Mouse (Mus musculus) intestine, embryonic 14.5 days (tissue): ENCODE data around the gene Fhl2. TPM values are rescaled to one million over a fixed set of nuclear protein-coding genes. Genes with fewer than 3 reads are reported as not detected.
A peak's percentile ranks its signal among the peaks of the same experiment; 100 is the strongest.

Source experiments
- ATAC-seq: fragments of 200-750 bp; cut with Nextera tagmentation; replicated peaks from 2 replicates; pipeline ENCODE4 v1.8.0; 2017; ENCODE audit warnings: low read depth, moderate number of reproducible peaks, moderate TSS enrichment, moderate library complexity; ENCODE audit not compliant: low FRiP score, low TSS enrichment
- DNase-seq: peaks from one replicate; pipeline ENCODE4 v3.0.0-alpha.2; 2018; ENCODE audit warnings: low spot score
- H3K27ac ChIP-seq: fragments of 300-500 bp; sonication (generic); 2 replicates; pipeline ENCODE4 v1.5.1; 2014; ENCODE audit warnings: low read depth, mild to moderate bottlenecking, control low read depth
- H3K27me3 ChIP-seq: fragments of 300-500 bp; sonication (generic); replicated peaks from 2 replicates; pipeline ENCODE4 v1.6.1; 2014; ENCODE audit warnings: low read length, control low read depth; ENCODE audit not compliant: control insufficient read depth, insufficient read depth
- H3K36me3 ChIP-seq: fragments of 300-500 bp; sonication (generic); 2 replicates; pipeline ENCODE4 v1.6.1; 2014; ENCODE audit warnings: low read length, control low read depth; ENCODE audit not compliant: control insufficient read depth, insufficient read depth
- H3K4me1 ChIP-seq: fragments of 300-500 bp; sonication (generic); replicated peaks from 2 replicates; pipeline ENCODE4 v1.6.1; 2014; ENCODE audit warnings: low read length, control low read depth, mixed read lengths; ENCODE audit not compliant: control insufficient read depth, insufficient read depth
- H3K4me2 ChIP-seq: fragments of 300-500 bp; sonication (generic); 2 replicates; pipeline ENCODE4 v1.6.1; 2014; ENCODE audit warnings: low read length
- H3K4me3 ChIP-seq: fragments of 300-500 bp; sonication (generic); 2 replicates; pipeline ENCODE4 v1.5.1; 2014; ENCODE audit warnings: low read depth, low read length, control low read depth, mixed read lengths
- H3K9ac ChIP-seq: fragments of 300-500 bp; sonication (generic); 2 replicates; pipeline ENCODE4 v1.6.1; 2014; ENCODE audit warnings: mild to moderate bottlenecking, low read length
- H3K9me3 ChIP-seq: fragments of 300-500 bp; sonication (generic); 2 replicates; pipeline ENCODE4 v1.6.1; 2016; ENCODE audit warnings: low read length, control low read depth; ENCODE audit not compliant: control insufficient read depth
- WGBS: fragments of 180-500 bp; shearing (Covaris S2); extraction: QIAGEN DNeasy Blood & Tissue Kit; methylation state at CpG from one replicate; pipeline ENCODE4 v1.1.7; 2014; 5-methylcytosine and 5-hydroxymethylcytosine counted together
- polyA plus RNA-seq: library from polyadenylated mRNA; unstranded; fragments of >200 nt; fragmentation: Nextera tagmentation; extraction: Ambion mirVana; gene quantifications from 2 replicates; pipeline ENCODE4 v1.2.1, GENCODE M21; 2014

Fhl2 gene
- polyA plus RNA-seq, 1 experiment from 2014 or later, result 60.5 TPM

DNA sequence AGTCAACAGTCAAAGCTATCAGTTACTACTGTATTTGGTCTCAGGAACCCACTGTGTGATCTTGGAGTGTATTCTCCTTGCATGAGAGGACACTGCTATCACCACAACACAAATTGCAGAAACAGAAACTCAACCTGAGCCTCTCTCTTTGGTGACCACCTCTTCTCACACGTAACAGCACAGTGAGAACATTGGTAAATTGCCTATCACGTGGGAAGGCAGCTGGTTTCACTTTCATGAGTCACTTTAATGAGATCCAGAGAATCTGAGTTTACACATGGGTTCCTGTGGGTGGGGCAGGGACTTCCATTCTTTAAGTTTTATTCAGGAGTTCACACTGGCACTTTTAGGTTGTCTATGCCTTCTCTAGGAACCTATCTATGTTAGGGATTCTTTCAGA, 27.4 kb upstream of the Fhl2 start:
- no peak for ATAC-seq
- WGBS, result 57% methylated on average over 2 of the region's 2 CpGs
- Histone ChIP-seq H3K9ac (no peak overlapping the region), H3K9me3 (peaks cover 2% of the 10 kb centered on the region; the same call in 1 of the 2 replicates), H3K4me2 (no peak overlapping the region), H3K36me3 (no peaks in the 10 kb centered on the region), H3K4me1 (0 out of 2 replicates have a peak, but pooled peaks cover 3% of the 10 kb centered on the region), H3K27me3 (no peaks in the 10 kb centered on the region), H3K4me3 (no peak overlapping the region), H3K27ac (no peak overlapping the region)
- no peak for DNase-seq

DNA sequence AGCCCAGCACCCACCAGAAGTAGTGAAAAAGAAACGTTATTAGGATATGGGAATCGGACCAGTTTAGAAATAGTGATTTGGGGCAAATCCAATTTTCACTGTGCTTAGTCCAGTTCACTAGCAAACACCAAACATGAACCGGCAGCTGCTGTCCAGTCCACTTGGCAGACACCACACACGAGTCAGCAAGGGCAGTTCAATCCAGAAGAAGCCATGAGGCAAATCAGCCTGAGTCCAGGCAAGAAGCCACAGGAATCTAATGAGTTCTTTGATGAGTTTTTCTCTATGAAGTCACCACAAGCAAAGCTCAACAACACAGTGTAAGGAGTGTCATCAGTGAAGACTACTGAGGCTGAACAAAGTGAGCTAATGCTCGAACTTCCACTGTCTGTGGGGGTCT, 26.3 kb upstream of the Fhl2 start:
- no peak overlapping the region for H3K4me3 ChIP-seq
- 88% methylated on average over 5 of the region's 5 CpGs for WGBS
- peaks cover 2% of the 10 kb centered on the region; the same call in 1 of the 2 replicates for H3K9me3 ChIP-seq
- no peak for ATAC-seq
- no peaks in the 10 kb centered on the region for H3K36me3 ChIP-seq
- H3K27me3 ChIP-seq, result no peaks in the 10 kb centered on the region
- DNase-seq, result no peak
- no peak overlapping the region for H3K9ac ChIP-seq
- H3K27ac ChIP-seq, result no peak overlapping the region
- H3K4me1 ChIP-seq, result 0 out of 2 replicates have a peak, but pooled peaks cover 6% of the 10 kb centered on the region
- H3K4me2 ChIP-seq, result no peak overlapping the region

DNA sequence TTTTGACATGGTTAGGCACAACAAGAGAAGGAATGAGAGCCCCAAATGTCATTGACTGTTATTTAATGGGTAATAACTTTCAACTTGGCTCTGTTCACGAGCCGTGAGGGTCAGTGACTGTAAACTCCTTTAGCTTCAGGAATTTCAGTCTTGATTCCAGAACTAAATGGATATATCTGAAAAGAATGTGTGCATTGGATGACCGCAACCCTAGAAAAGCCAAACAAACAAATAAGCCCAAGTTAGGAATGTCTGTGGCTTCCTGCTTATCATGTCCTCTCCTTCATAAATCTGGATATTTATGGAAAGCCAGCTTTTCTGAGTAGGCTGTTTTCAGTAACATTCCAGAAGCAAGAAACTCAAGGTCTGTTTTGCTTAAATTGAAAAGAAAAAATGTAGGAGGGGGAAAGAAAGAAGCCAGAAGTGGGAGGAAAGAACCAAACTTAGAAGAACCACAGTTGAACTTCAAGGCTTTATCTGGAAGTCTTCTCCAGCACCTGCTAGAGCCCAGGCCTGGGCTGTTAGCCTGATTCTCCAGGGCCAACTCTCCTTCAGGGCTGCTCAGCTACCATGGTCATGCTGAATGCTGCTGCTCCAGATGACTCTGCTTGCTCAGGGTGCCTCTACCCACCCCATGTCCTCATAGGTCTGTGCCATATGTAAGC, 21.4 kb upstream of the Fhl2 start:
- ATAC-seq, result no peak
- Histone ChIP-seq H3K9ac (no peak overlapping the region), H3K4me1 (0 out of 2 replicates have a peak, but pooled peaks cover 7% of the 10 kb centered on the region), H3K4me3 (no peak overlapping the region), H3K36me3 (no peaks in the 10 kb centered on the region), H3K9me3 (peaks cover 2% of the 10 kb centered on the region; the same call in 1 of the 2 replicates), H3K27me3 (no peaks in the 10 kb centered on the region), H3K4me2 (no peak overlapping the region), H3K27ac (peak overlapping the region; percentile 9; the same call in 1 of the 2 replicates)
- DNase-seq, result no peak
- WGBS, result 63% methylated on average over 3 of the region's 3 CpGs

DNA sequence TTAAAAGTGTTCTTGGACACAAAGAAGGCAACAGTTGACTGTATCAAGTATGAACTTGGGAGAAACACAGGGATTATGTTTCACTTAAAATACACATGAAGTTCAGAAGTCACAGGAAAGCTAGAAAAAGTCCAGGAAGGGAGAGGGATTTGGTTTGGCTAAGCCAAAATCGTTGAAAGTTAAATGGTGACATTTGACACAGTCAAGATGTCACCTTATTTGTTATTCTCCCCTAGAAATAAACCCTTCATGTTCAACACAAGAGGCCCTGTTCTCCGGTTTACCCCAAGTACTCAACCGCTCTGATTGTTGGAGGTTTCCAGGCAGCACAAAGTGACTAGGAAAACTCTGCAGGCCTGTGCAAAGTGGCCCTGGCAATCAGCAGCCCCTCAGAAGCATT, 18.8 kb upstream of the Fhl2 start:
- H3K9me3 ChIP-seq, result no peaks in the 10 kb centered on the region
- no peak overlapping the region for H3K9ac ChIP-seq
- no peak for ATAC-seq
- H3K4me1 ChIP-seq, result 0 out of 2 replicates have a peak, but pooled peaks cover 10% of the 10 kb centered on the region
- WGBS, result 39% methylated on average over 3 of the region's 3 CpGs
- H3K4me3 ChIP-seq, result no peak overlapping the region
- no peaks in the 10 kb centered on the region for H3K36me3 ChIP-seq
- H3K27ac ChIP-seq, result peak overlapping the region; percentile 62
- no peaks in the 10 kb centered on the region for H3K27me3 ChIP-seq
- H3K4me2 ChIP-seq, result no peak overlapping the region
- no peak for DNase-seq

DNA sequence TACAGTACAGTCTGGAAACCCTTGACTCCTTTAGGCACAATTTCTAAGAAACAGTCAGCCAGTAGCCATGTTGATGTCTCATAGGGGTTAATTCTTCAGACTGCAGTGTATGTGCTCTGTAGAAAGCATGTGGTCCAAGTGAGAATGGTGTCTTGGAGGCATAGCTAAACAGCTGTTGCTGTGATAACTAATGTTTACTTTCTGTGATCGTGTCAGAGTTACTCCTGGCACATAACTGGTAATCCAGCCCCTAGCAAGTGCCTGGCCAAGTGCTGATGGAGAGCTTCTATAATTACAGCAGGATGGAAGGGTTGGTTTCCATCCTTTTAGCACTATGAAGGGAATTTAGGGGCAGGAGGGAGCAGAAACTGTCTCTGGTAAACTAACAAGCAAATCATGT, 14.5 kb upstream of the Fhl2 start:
- Histone ChIP-seq H3K27ac (no peak overlapping the region), H3K27me3 (no peaks in the 10 kb centered on the region), H3K4me2 (no peak overlapping the region), H3K9ac (no peak overlapping the region), H3K4me1 (0 out of 2 replicates have a peak, but pooled peaks cover 3% of the 10 kb centered on the region), H3K36me3 (no peaks in the 10 kb centered on the region), H3K4me3 (no peak overlapping the region), H3K9me3 (no peaks in the 10 kb centered on the region)
- WGBS, result 10% methylated on average over 1 of the region's 1 CpGs
- ATAC-seq (no peak), DNase-seq (no peak)

DNA sequence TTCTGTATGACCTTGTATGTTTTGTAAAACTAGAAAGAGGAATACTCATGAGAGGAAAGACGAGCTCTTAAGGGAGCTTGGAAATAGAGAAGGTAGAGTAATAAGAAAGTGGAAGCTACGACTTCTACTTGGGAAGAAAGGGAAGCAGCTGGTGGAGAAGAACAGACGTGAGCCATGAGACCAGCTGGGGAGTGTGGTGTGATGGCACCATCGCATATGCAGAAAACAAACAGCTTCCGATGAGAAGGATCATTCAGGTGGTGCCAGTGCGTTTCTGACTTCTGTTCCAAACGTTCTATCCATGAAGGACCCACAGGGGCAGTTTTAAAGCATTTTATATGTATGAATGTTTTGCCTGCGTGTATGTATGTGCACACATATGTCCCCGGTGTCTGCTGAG, 13.5 kb upstream of the Fhl2 start:
- ATAC-seq (no peak), DNase-seq (no peak)
- Histone ChIP-seq H3K9me3 (no peaks in the 10 kb centered on the region), H3K4me1 (0 out of 2 replicates have a peak, but pooled peaks cover 5% of the 10 kb centered on the region), H3K27ac (no peak overlapping the region), H3K4me2 (no peak overlapping the region), H3K9ac (no peak overlapping the region), H3K4me3 (no peak overlapping the region), H3K36me3 (no peaks in the 10 kb centered on the region), H3K27me3 (no peaks in the 10 kb centered on the region)
- WGBS, result 85% methylated on average over 9 of the region's 9 CpGs

DNA sequence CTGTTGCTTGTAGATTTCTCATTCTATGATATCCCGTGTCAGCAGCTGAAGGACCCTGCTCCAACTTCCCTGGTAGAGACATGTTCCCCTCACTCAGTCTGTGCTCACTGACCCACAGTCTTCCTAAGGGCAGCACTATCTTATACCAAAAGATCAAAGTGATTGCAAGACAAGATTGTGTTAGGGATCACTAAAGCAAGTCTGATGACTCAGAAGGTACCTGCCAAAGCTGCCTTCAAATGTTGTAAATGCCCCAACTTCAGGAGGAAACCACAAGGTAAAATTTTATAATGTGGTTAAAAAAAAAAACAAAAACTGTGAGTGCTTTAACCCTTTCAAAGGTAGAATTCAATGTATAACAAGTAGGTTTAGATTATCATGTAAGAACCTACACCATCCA, 10.4 kb upstream of the Fhl2 start:
- 93% methylated on average over 1 of the region's 1 CpGs for WGBS
- Histone ChIP-seq H3K9ac (no peak overlapping the region), H3K36me3 (no peaks in the 10 kb centered on the region), H3K27me3 (no peaks in the 10 kb centered on the region), H3K4me1 (peaks cover 12% of the 10 kb centered on the region; the same call in 1 of the 2 replicates), H3K9me3 (no peaks in the 10 kb centered on the region), H3K27ac (no peak overlapping the region), H3K4me2 (no peak overlapping the region), H3K4me3 (no peak overlapping the region)
- ATAC-seq, result no peak
- DNase-seq, result no peak

DNA sequence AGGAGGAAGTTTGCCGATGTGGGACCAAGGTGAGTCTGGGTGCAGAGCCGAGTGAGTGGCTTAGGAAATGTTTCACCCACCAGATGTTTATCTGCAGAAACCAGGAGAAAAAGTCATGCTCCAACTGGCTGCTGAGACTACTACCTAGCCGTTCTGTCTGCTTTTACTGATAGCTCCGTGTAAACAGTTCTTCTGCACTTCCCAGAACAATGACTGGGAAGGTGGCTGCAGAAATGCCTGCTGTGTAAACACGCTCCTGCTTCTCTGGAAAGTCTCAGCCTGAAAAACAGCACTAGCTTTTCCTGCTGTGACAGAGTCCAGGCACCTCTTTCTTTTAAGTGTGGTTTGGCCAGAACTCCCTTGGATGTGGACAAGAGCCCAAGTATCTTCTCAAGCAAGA, 6.5 kb upstream of the Fhl2 start:
- H3K36me3 ChIP-seq, result no peaks in the 10 kb centered on the region
- peaks cover 9% of the 10 kb centered on the region; the same call in 1 of the 2 replicates for H3K4me1 ChIP-seq
- WGBS, result 15% methylated on average over 5 of the region's 5 CpGs
- no peaks in the 10 kb centered on the region for H3K9me3 ChIP-seq
- H3K4me2 ChIP-seq, result no peak overlapping the region
- no peak overlapping the region for H3K4me3 ChIP-seq
- no peak overlapping the region for H3K9ac ChIP-seq
- H3K27me3 ChIP-seq, result no peaks in the 10 kb centered on the region
- H3K27ac ChIP-seq, result peak overlapping the region; percentile 60
- DNase-seq, result peak; percentile 59
- ATAC-seq, result peak; percentile 75

DNA sequence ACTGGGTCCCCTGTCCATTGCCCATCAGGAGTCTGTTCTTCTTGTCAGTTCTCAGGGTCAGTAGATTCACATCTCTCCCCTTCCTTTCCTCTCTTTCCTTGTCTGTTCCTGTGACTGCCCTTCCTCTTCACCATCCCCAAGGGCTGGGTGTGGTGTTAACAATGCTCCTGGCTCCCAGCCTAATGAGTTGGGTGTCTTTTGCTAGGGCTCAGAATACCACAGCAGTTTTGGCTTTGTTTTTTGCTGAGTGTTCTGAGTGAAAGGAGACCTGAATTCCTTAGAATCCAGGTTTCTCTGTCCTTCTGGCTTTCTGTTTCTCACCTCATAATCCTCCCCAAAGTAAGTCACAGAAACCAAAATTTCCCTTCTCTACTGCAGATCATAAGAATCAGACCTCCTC, 5.4 kb upstream of the Fhl2 start:
- no peaks in the 10 kb centered on the region for H3K36me3 ChIP-seq
- no peaks in the 10 kb centered on the region for H3K9me3 ChIP-seq
- ATAC-seq (no peak), DNase-seq (peak; percentile 32)
- no peaks in the 10 kb centered on the region for H3K27me3 ChIP-seq
- H3K4me2 ChIP-seq, result no peak overlapping the region
- H3K4me1 ChIP-seq, result peaks cover 9% of the 10 kb centered on the region; the same call in 1 of the 2 replicates
- H3K27ac ChIP-seq, result no peak overlapping the region
- H3K9ac ChIP-seq, result no peak overlapping the region
- no peak overlapping the region for H3K4me3 ChIP-seq
